Mouse (Mus musculus): Measurements from ENCODE around the gene Ssbp3.

The Ssbp3 gene

DNA sequence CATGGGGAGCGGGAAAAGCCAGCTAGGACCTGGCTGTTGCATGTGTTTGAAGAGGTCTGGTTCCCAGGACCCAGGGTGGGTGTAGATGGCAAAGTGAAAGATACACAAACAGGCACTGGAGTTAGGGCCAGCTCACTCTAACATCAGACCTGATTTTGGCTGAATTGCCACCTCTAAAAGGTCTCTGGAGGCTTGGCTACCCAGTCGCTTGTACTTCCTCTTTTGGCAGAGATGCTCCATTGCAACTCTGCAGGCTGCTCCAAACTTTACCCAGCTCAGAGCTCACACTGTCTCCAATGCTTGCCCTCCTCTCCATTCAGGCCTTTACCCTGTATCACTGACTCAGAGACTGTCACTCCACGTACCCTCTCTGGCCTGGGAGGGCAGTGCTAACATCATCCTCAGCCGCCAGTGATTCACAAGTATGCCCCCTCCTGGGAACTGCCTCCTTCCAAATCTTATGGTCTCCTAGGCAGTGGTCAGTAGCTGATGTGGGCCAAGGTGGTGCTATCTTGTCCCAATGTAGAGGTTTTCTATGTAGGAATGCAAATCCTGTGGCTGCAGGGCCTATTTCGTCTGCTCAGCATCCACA, 142.6 kb downstream of the Ssbp3 start:
- DNase-seq (ENCODE audit: low spot score): no peak

DNA sequence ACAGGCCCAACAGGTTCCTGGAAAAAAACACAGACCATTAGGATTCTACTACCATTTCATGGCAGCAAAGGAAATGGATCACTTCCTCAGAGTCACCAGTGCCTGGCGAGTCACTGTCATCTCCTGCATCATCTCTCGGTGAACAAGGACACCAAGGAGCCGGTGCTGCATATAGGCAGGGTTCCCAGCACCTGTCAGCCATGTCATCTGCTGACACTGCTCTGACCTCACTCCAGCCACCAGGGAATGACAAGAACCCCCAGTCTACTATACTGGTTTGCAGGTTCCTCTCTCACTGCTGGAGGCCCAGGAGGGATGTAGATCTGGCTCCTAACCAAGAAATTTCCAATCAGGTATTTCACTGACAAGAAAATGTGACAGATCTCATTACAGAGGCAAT, 145.6 kb downstream of the Ssbp3 start:
- no peak for DNase-seq (ENCODE audit: low spot score)

DNA sequence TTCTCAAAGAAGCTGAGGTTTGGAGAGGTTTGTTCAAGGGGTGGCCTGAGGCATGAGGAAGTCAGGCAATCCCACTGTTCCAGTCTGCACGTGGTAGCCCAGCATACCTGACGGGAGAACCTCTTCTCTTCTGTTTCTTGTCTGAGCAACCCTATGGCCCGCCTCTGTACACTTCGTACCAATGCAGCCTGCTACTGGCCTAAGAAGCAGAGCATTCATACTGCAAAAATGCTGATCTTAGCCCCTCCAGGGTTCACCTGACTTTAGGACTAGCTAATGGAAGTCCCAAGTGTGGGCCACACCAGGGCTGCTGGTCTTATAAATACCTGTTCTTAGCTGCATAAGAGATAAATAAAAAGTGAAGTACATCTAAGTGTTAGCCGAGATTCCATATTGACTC, 147.8 kb downstream of the Ssbp3 start:
- no peak for DNase-seq (ENCODE audit: low spot score)

DNA sequence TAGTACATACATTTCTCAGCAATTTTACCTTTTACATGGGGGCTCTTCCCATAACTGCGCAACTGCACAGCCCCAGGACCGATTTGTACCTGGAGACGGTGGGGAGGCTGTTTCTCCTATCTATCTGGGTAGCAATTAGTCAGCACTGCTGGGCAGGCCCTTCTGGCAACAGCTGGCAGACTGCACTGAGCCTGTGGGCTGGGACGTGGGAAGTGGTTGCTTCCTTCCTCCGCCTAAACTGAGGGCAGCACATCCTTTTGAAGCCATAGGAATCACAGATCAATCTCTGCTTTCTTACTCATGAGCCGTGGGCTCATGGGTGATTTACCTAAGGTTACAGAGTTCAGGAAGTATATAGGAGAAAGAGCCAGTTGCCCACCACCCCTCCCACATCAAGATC, 148.3 kb downstream of the Ssbp3 start:
- DNase-seq (ENCODE audit: low spot score): no peak

DNA sequence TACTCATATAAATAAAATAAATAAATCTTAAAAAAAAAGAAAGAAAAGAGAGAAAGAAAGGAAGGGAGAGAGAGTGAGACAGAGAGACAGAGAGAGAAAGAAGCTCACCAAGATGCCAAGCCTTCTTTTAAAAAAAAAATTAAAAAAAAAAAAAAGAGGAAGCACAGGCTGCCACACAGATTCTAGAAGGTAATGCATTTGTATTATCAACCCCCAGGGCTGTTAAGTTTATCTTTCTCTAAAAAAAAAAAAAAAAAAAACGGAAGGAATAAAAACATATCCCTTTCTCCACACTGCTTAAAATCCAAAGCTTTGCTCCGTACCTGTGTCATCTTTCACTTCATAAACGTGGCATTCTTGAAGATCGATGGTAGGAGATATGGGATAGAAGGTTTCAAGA, 151.1 kb downstream of the Ssbp3 start:
- no peak for DNase-seq (ENCODE audit: low spot score)

DNA sequence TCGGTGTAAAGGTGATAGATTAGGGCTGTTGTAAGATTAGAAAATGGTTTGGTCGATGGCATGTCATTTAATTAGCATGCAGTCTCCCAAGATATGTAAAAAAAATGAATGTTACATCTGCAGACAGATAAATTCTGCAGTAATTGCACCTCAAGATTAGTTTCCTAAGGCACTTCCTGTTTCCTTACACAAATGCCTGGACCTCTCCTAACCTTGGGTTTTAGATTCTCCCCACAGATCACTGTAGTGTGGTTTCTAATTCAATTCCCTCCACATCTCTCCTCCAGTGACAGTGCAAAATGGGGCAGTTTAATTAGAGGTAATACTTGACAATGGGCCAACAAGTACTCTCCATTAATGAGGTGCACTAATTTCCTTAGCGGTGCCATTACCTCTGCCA, 152.7 kb downstream of the Ssbp3 start:
- no peak for DNase-seq (ENCODE audit: low spot score)

DNA sequence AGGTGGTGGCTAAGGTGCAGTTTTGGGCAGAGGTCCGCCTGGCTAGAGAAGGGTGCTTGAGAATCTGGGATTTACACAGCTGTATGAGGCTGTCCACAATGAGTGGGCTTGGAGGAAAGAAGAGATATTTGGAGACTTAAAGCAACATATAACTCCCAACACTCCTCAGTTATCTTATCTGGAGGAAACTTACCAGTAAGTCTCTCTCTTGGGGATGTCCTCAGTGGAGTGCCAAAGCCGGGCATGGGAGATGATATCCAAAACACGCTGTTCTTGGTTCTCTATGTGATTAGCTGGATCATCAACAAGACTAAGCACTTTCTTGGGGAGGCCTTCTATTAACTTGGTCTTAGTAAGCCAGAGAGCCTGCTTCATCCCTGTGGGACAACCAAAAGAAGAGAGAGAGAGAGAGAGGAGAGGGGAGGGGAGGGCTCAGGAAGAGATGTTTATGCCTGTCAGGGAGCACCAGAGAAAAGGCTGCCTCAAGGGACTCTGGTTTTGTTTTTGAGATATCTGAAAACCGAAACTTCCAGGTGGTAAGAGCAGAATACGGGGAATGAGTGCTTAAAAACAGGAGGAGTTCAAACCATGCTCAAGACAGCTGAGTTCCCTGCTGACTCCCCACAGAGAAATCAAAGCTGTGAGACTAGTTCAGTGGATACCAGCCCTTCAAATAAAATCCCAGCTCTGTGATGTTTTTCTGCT, 154.0 kb downstream of the Ssbp3 start:
- DNase-seq (ENCODE audit: low spot score): no peak

DNA sequence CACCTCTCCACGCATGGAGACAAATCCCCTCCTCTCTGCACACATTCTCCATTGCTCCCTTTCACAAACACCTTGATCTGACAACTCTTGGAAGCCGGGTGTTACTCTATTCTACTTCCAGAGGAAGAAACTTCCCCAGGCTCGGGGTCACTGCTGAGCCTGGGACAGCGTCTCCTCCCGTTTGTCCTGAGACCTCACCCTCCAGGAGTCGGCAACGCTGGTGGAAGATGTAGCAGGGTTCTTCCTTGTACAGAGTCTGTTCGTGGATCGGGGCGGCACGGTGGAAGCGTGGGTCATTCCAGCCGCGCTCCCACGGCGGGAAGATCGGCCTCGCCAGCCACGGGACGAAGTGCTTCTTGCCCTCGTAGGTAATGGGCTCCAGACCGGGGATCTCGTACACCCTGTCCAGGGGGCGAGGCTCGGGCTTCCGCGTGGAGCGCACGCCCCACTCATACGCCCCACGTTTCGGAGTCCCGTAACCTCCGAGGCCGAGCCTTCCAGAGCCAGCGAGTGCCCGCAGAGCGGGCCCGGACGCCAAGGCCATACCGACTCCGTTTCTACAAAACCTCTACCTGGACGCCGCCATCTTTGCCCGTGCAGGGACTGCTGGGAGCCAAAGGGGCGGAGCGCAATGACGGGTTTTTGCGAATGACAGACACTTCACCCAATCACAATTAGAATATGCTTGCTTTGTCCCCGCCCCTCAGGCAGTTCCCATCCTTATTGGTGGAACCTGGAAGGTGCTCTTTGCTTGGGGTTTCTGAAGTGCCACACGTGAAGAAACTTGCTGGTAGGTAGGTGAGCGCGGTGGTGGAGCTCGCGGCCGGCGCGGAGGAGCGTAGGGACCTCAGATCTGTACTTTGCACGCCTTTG, 156.0 kb downstream of the Ssbp3 start, which contains the start of the genes Mrpl37 and Cyb5rl:
TSS of gene Mrpl37 (minus strand) at position 617 of the 873 bp plus-strand sequence.
TSS of gene Cyb5rl (plus strand) at position 737 of the 873 bp plus-strand sequence.
- DNase-seq (ENCODE audit: low spot score): peak; percentile 97

DNA sequence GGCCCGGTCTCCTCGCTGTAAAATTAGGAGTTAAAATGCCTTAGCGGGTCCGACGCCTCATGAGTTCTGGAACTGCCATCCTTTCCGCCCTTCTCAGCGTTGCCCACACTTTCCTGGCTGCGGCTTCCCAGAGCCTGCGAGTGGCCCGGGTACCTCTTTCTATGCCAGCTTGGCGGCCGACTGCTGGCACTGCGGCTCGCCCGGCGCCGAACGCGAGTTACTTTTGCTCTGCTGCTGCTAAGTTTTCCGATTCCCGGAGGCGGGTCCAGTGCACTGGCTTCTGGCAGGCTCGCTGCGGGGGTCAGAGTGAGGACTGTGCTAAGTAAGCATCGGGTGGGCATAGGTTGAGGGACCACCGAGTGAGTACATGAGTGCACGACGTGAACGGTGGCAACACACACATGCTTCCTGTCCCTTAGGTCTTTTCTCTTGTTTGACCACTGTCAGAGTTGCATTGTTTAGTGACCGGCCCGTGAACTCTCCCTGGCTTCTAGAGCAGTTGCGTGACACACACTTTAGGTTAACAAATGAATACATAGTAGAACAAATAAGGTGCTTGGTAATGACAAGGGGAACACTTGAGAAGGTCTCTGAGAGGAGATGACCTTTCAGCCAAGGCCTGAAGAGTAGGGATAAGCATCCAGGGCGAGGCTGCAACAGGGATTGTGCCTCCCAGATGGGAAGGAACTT, 156.8 kb downstream of the Ssbp3 start:
- DNase-seq (ENCODE audit: low spot score): peak; percentile 67

DNA sequence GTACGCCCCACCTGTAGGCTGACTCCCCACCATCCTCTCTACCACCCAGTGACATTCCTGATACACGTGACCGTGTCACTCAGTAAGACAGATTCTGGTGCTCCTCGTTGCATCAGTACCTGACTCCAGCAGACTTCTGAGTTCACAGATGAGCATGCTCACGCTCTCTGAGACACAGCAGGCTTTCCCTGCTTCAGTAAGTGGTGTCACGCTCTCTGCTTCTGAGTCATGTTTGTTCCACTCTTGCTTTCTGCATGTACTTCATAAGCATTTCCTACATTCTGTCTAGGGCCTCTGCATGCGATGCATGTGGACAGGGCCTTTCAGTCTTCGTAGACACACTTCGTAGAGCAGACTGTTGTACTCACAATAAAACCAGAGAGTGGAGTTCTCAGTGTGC, 161.8 kb downstream of the Ssbp3 start:
- no peak for DNase-seq (ENCODE audit: low spot score)

DNA sequence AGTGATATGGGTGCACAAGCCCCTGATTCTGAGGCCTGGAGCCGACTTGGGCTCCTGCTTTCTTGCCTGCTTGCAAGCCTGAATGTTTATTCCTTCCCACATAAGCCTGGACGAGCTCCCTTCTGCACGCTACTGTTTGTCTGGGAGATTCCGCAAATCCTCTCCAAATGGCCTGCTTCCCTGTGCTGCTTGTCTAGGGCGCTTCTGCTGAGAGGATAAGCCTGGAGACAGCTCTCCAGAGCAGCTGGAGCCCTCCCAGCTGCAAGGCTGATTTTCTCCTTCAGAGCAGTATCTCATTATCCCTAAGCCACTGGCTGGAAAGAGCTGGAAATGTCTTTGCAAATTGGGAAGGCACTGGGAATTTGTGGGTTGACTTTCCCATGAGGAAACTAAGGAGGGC, 165.0 kb downstream of the Ssbp3 start:
- no peak for DNase-seq (ENCODE audit: low spot score)

DNA sequence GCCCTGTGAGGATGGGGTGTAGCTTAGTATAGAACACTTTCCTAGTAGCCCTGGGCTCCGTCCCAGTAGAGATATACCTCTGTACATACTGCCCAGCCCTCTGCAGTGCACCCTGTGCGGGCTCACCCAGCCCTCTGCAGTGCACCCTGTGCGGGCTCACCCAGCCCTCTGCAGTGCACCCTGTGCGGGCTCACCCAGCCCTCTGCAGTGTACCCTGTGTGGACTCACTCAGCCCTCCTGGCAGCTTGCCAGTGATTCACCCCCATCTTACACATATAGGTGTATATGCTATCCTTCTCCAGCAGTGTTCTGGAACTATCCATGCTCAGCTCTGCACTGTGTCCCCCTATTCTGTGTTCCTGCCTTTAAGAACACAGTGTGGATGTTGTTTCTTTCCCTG, 168.4 kb downstream of the Ssbp3 start:
- no peak for DNase-seq (ENCODE audit: low spot score)

DNA sequence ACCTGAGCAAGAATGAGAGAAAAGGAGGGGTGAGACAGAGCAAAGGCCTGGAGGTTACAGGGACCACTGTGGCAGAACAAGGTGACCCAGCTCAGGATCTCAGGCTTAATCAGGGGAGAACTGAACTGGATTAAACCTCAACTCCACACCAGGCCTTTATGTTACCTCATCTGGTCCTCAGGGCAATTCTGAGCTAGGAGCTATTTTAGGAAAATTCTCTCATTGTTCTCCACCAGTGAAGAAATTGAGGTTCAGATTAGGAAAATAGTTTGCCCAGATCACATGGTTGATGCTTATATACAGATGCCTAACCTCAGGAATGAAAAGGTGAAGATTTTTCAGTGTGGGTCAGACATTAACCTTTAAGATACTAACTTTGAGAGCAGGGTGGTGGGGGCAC, 169.2 kb downstream of the Ssbp3 start:
- DNase-seq (ENCODE audit: low spot score): no peak

DNA sequence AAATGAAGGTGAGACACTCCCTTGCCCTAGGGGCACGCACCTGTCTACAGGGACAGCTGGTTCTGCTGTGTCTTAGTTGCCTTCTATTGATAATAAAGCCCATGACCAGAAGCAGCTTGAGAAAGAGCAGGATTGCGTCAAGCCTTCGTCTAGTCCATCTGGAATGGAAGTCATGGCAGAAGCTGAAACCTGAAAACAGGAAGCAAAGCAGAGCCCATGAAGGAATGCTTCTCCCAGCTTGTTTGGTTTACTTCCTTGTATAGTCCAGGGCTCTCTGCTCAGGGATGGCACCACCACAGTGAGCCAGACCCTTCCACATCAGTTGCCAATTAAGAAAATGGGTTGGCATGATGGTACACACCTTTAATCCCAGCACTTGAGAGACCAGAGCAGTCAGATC, 171.7 kb downstream of the Ssbp3 start:
- DNase-seq (ENCODE audit: low spot score): no peak

DNA sequence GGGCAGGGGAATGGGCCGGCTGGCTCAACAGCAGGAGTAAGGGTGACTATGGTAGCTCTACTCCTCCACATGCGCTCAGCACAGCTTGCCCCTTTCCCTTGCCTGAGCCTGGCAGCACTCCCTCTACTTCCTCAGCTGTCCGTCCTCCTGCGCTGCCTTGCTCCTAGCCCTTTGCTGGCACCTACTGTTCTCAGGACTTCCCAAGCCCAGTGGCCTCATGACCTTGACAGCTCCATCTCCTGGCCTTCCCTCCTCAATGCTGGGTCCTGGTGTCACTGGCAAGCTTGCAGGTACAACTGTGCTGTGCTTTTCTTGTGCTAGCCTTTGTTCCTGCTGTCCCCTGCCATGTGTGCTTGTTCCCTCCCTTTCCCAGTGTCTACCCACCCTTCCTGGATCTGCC, 172.6 kb downstream of the Ssbp3 start:
- DNase-seq (ENCODE audit: low spot score): no peak

DNA sequence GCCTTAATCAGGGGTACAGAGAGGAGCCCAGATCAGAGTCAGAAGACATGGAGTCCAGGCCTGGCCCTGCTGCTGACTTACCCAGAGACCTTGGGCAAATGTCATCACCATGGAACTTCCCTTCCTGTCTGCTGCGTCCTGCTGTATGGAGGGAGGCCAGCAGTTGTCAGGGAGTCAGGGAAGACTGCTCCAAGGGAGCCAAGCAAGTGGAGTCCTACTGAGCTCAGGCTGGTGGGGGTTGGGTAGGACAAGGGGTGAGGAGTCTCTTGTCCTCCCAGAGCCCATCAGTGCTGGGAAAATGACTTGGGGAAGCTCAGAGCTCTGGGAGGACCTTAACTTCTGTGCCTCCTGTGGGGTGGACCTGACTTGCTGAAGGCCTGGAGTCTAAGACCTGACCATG, 173.8 kb downstream of the Ssbp3 start:
- DNase-seq (ENCODE audit: low spot score): no peak

DNA sequence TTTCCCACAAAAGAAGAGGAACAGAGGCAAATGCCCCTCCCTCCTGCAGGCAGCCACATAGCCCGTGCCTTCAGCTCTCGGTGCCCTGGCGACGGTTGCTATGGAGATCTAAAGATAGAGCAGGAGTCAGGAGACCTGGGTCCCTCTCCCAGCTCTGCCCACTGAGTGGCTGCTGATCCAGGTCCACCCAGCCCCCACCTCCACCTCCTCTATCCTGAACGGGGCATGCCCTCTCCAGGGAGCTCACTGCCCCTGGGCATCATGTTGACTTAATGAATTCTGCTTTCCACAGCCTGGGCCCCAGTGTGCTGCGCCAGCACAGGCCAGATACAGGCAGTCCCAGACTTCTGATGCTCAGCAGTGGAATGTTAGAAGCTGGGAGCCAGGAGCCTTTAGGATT, 174.4 kb downstream of the Ssbp3 start:
- no peak for DNase-seq (ENCODE audit: low spot score)

DNA sequence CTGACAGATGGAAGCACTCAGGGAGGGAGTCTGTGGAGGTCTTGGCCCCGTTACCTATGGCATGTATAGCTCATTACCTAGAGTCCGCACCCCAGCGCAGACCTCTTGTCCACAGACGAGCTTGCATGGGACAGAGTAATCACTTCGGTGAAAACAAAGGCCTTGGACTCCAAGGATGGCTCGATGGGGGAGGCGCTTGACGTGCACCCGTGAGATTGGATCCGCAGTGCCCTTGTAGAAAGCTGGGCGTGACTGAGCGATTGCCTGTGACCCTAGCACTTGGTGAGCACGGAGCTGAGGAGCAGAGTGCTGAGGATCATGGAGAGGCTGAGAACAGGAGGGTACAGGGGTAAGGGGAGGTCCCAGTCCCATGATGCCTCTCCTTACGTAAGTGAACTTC, 181.2 kb downstream of the Ssbp3 start:
- no peak for DNase-seq (ENCODE audit: low spot score)

DNA sequence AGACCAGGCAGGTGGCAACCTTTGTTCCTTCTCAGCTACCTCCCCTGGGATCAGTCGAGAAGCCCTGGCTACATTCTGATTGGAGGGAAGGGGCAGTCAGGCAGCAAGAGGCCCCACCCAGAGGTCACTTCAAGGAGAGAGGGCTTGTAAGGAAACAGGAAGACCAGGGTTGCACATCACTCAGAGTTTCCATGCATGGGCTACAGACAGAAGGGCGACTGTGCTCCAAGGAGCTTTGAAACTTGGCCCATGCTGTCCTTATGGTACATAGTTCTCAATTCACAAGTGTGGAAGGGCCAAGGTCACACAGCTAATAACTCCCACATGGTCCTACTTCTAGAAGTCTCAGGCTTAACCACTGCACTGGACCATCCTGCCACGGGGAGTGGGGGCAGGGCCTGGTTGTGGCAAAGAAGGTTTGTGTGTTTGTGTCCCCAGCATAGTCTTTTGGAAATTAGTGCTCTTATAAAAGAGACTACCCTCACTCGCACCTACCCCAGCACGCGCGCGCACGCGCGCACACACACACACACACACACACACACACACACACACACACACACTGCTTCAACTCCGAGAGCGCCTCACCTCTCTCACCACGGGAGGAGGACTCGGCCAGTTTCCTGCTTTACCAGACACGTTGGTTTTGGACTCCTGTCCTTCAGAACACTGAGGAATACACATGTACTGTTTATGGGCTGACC, 184.1 kb downstream of the Ssbp3 start:
- DNase-seq (ENCODE audit: low spot score): no peak

DNA sequence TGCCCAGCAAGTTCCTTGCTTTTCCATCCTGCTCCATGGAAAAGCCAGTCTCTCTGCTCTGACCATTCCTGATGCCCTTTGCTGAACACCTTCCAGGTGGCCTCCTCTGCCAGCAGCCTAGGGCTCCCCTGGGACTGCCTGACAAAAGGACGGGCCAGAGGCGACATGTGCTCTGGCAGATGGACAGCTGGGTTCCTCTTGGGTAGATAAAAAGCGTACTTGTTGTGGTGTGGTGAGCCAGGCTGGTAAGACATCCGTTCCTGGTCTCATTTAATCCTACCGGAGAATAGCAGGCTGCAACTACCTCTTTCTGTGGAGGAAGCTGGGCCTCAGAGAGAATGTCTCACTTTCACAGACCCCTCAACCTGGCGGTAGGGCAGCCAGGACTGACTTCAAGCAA, 185.5 kb downstream of the Ssbp3 start:
- DNase-seq (ENCODE audit: low spot score): no peak

DNA sequence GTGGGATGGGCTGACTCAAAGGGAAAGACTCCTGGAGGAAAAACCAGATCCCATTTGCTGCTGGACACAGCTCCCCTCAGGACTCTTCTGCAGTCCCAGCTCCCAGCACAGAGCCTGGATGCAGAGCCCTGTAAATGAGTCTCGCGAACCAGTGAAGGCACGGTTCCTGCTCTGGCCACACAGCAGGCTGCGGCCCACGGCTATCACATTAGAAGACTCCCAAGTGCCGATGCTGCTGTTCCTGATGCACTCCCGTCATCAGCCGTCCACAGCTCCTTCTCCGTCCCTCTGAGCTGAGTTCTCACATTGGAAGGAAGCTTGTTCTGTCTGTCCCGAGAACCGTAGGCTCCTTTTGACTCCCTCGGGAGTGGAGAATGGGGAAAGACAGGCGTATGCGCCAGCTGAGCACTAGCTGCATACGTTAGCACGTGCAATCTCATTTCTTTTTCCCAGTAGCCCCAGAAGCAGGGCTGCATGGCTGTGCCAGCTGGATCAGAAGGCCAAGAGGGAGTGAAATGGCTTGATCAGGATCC, 186.4 kb downstream of the Ssbp3 start, which contains the start of gene Cdcp2:
TSS of gene Cdcp2 (plus strand) at position 51 of the 533 bp plus-strand sequence.
- no peak for DNase-seq (ENCODE audit: low spot score)
